Mouse (Mus musculus): ENCODE data around the gene Dnaaf5. TPM values are rescaled to one million over a fixed set of nuclear protein-coding genes. Genes with fewer than 3 reads are reported as not detected.

Gene Dnaaf5
- polyA plus RNA-seq, 1 experiment from 2014 or later = 6.4 TPM

DNA sequence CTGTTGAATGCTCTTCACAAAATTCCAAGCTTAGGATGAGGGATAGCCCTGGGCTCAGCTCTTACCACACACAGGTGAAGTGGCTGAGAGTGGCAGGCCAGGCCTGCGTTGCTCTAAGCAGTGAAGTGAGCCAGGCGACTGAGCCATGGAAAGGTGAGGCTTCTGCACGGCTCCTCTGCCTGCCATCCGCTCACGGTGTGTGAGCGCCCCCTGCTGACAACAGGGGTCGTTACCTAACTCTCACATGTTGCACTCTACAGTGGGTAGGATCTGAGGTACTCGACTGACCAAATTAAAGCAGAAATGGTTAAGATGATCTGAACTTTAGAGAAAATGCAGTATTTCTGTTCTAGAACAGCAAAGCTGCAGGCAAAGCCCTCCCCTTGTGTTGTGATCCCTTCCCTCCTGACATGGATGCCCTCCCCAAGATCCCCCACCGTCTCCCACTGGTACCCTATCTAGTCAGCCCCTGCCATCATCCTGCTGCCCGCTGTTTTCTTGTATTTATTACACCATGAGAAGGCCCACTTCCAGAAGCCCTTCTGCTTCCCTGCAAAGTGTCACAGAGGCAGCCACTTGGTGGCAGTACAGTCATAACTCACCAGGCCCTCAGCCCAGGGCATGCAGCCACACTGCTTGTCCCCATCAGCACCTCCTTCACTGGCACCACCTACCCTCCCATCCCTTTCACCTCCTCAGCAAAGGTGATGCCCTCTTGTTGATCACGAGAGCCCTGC is 29.0 kb downstream of the Dnaaf5 start:
- H3K9me3 ChIP-seq (ENCODE audit: control insufficient read depth, low read length) = no peaks in the 10 kb centered on the region
- no peaks in the 10 kb centered on the region for H3K27me3 ChIP-seq (ENCODE audit: control insufficient read depth, insufficient read depth, low read length)
- WGBS = 25% methylated on average over 11 of the region's 11 CpGs
- H3K4me1 ChIP-seq (ENCODE audit: control insufficient read depth in 2 of 2, insufficient read depth in 2 of 2, low read length in 2 of 2) = peaks cover 2 to 4% of the 10 kb centered on the region in 2 experiments
- no peak overlapping the region for H3K4me2 ChIP-seq (ENCODE audit: low read length)
- H3K9ac ChIP-seq (ENCODE audit: low read length) = no peak overlapping the region
- H3K4me3 ChIP-seq (ENCODE audit: control insufficient read depth in 1 of 2, insufficient read depth in 1 of 2, low read depth in 1 of 2, low read length in 2 of 2) = no peak overlapping the region
- H3K36me3 ChIP-seq (ENCODE audit: control insufficient read depth, insufficient read depth, low read length) = peaks cover 82% of the 10 kb centered on the region
- no peak overlapping the region for H3K27ac ChIP-seq (replicated peaks in 1 of 2; ENCODE audit: control insufficient read depth in 1 of 2, insufficient read depth in 1 of 2, low read depth in 2 of 2, low read length in 2 of 2)
- ATAC-seq (ENCODE audit: insufficient number of reproducible peaks, insufficient read depth, low FRiP score, low read depth) = peak; percentile 48; the same call in 1 of the 2 replicates

DNA sequence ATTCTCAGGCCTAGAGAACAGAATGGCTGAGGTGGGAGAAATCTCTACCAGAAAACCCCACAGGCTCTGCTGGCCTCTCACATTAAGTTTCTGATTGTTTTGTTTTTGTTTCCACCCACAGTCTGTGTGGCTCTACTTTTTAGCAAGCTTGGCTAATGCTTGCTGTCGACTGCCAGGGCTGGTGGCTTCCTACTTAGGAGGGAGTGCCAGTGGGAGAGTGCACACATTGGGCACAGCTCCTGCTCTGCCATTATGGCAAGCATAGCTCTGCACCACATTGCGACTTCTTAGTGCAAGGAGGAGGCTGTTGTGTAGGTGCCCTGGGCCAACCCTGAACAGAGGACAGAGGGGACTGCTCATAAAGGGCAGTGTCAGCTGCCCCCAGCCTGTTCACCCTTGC is 33.1 kb downstream of the Dnaaf5 start:
- no peak overlapping the region for H3K4me3 ChIP-seq (ENCODE audit: control insufficient read depth in 1 of 2, insufficient read depth in 1 of 2, low read depth in 1 of 2, low read length in 2 of 2)
- no peaks in the 10 kb centered on the region for H3K9me3 ChIP-seq (ENCODE audit: control insufficient read depth, low read length)
- no peaks in the 10 kb centered on the region for H3K4me1 ChIP-seq (ENCODE audit: control insufficient read depth in 2 of 2, insufficient read depth in 2 of 2, low read length in 2 of 2)
- no peak overlapping the region for H3K4me2 ChIP-seq (ENCODE audit: low read length)
- no peak overlapping the region for H3K9ac ChIP-seq (ENCODE audit: low read length)
- peaks cover 89% of the 10 kb centered on the region for H3K36me3 ChIP-seq (ENCODE audit: control insufficient read depth, insufficient read depth, low read length)
- no peak overlapping the region for H3K27ac ChIP-seq (replicated peaks in 1 of 2; ENCODE audit: control insufficient read depth in 1 of 2, insufficient read depth in 1 of 2, low read depth in 2 of 2, low read length in 2 of 2)
- H3K27me3 ChIP-seq (ENCODE audit: control insufficient read depth, insufficient read depth, low read length) = no peaks in the 10 kb centered on the region
- WGBS = 77% methylated on average over 2 of the region's 2 CpGs
- no peak for ATAC-seq (ENCODE audit: insufficient number of reproducible peaks, insufficient read depth, low FRiP score, low read depth)

DNA sequence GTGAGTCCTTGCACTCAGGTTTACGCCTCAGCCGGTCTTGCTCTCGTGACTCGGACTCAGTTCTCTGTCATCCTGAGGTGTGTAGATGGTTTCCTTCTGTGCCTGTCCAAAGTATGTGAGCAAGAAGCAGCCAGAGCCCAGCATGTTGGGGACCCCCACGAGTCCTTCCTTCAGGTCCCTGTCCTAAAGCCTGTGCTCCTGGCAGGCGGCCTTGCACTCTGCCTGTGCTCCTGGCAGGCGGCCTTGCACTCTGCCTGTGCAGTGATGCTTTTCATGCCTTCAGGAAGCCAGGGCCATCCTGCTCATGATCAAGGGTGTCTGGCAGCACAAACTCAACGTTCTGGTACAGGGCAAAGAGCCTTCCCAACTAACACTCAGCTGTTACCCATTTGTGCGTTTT is 33.6 kb downstream of the Dnaaf5 start:
- 92% methylated on average over 9 of the region's 9 CpGs for WGBS
- H3K4me3 ChIP-seq (ENCODE audit: control insufficient read depth in 1 of 2, insufficient read depth in 1 of 2, low read depth in 1 of 2, low read length in 2 of 2) = no peak overlapping the region
- H3K4me1 ChIP-seq (ENCODE audit: control insufficient read depth in 2 of 2, insufficient read depth in 2 of 2, low read length in 2 of 2) = no peaks in the 10 kb centered on the region
- H3K27ac ChIP-seq (replicated peaks in 1 of 2; ENCODE audit: control insufficient read depth in 1 of 2, insufficient read depth in 1 of 2, low read depth in 2 of 2, low read length in 2 of 2) = no peak overlapping the region
- no peaks in the 10 kb centered on the region for H3K27me3 ChIP-seq (ENCODE audit: control insufficient read depth, insufficient read depth, low read length)
- no peak overlapping the region for H3K4me2 ChIP-seq (ENCODE audit: low read length)
- no peak for ATAC-seq (ENCODE audit: insufficient number of reproducible peaks, insufficient read depth, low FRiP score, low read depth)
- H3K9ac ChIP-seq (ENCODE audit: low read length) = no peak overlapping the region
- peaks cover 85% of the 10 kb centered on the region for H3K36me3 ChIP-seq (ENCODE audit: control insufficient read depth, insufficient read depth, low read length)
- H3K9me3 ChIP-seq (ENCODE audit: control insufficient read depth, low read length) = no peaks in the 10 kb centered on the region

GRCm38 (mm10) chr5:139184897-139185296 is 34.9 kb downstream of the Dnaaf5 start:
- peaks cover 78% of the 10 kb centered on the region for H3K36me3 ChIP-seq (ENCODE audit: control insufficient read depth, insufficient read depth, low read length)
- H3K27me3 ChIP-seq (ENCODE audit: control insufficient read depth, insufficient read depth, low read length) = no peaks in the 10 kb centered on the region
- no peak overlapping the region for H3K4me3 ChIP-seq (ENCODE audit: control insufficient read depth in 1 of 2, insufficient read depth in 1 of 2, low read depth in 1 of 2, low read length in 2 of 2)
- H3K4me1 ChIP-seq (ENCODE audit: control insufficient read depth in 2 of 2, insufficient read depth in 2 of 2, low read length in 2 of 2) = no peaks in the 10 kb centered on the region
- no peak overlapping the region for H3K4me2 ChIP-seq (ENCODE audit: low read length)
- H3K9ac ChIP-seq (ENCODE audit: low read length) = no peak overlapping the region
- no peak overlapping the region for H3K27ac ChIP-seq (replicated peaks in 1 of 2; ENCODE audit: control insufficient read depth in 1 of 2, insufficient read depth in 1 of 2, low read depth in 2 of 2, low read length in 2 of 2)
- H3K9me3 ChIP-seq (ENCODE audit: control insufficient read depth, low read length) = no peaks in the 10 kb centered on the region
- 88% methylated on average over 4 of the region's 4 CpGs for WGBS
- no peak for ATAC-seq (ENCODE audit: insufficient number of reproducible peaks, insufficient read depth, low FRiP score, low read depth)

- no peaks in the 10 kb centered on the region for H3K27me3 ChIP-seq (ENCODE audit: control insufficient read depth, insufficient read depth, low read length)
- no peak overlapping the region for H3K27ac ChIP-seq (replicated peaks in 1 of 2; ENCODE audit: control insufficient read depth in 1 of 2, insufficient read depth in 1 of 2, low read depth in 2 of 2, low read length in 2 of 2)
- WGBS = 94% methylated on average over 5 of the region's 5 CpGs
- no peak overlapping the region for H3K4me3 ChIP-seq (ENCODE audit: control insufficient read depth in 1 of 2, insufficient read depth in 1 of 2, low read depth in 1 of 2, low read length in 2 of 2)
- H3K9me3 ChIP-seq (ENCODE audit: control insufficient read depth, low read length) = no peaks in the 10 kb centered on the region
- H3K4me2 ChIP-seq (ENCODE audit: low read length) = no peak overlapping the region
- ATAC-seq (ENCODE audit: insufficient number of reproducible peaks, insufficient read depth, low FRiP score, low read depth) = no peak
- peaks cover 32% of the 10 kb centered on the region for H3K36me3 ChIP-seq (ENCODE audit: control insufficient read depth, insufficient read depth, low read length)
- no peak overlapping the region for H3K9ac ChIP-seq (ENCODE audit: low read length)
- H3K4me1 ChIP-seq (ENCODE audit: control insufficient read depth in 2 of 2, insufficient read depth in 2 of 2, low read length in 2 of 2) = no peaks in the 10 kb centered on the region
These were observed 39.7 kb downstream of the Dnaaf5 start for GRCm38 (mm10) chr5:139189726-139190125.

DNA sequence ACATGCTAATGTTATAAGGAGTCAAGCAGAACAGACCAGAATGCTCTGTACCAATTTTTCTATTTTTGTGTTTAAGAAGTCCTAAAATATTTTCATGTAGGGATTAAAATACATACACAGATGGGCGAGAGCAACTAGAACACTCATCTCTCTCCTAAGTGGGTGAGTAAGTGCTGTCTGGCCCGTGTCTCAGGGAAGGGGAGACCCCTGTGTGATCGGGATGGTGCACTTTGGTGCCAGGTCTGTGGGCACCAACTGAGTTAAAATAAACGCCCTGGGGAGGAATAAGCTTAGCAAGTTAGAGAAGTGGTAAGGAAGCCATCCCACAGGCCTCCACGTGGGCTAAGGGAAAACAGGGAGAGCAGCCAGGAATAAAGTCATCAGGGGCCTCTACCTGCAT is 40.9 kb downstream of the Dnaaf5 start:
- 69% methylated on average over 5 of the region's 5 CpGs for WGBS
- no peaks in the 10 kb centered on the region for H3K27me3 ChIP-seq (ENCODE audit: control insufficient read depth, insufficient read depth, low read length)
- H3K9me3 ChIP-seq (ENCODE audit: control insufficient read depth, low read length) = no peaks in the 10 kb centered on the region
- H3K4me3 ChIP-seq (ENCODE audit: control insufficient read depth in 1 of 2, insufficient read depth in 1 of 2, low read depth in 1 of 2, low read length in 2 of 2) = no peak overlapping the region
- no peak overlapping the region for H3K4me2 ChIP-seq (ENCODE audit: low read length)
- H3K36me3 ChIP-seq (ENCODE audit: control insufficient read depth, insufficient read depth, low read length) = peaks cover 20% of the 10 kb centered on the region
- no peak overlapping the region for H3K27ac ChIP-seq (replicated peaks in 1 of 2; ENCODE audit: control insufficient read depth in 1 of 2, insufficient read depth in 1 of 2, low read depth in 2 of 2, low read length in 2 of 2)
- no peak overlapping the region for H3K9ac ChIP-seq (ENCODE audit: low read length)
- no peaks in the 10 kb centered on the region for H3K4me1 ChIP-seq (ENCODE audit: control insufficient read depth in 2 of 2, insufficient read depth in 2 of 2, low read length in 2 of 2)
- no peak for ATAC-seq (ENCODE audit: insufficient number of reproducible peaks, insufficient read depth, low FRiP score, low read depth)

GRCm38 (mm10) chr5:139198779-139199178 is 48.8 kb downstream of the Dnaaf5 start:
- ATAC-seq (ENCODE audit: insufficient number of reproducible peaks, insufficient read depth, low FRiP score, low read depth) = no peak
- no peak overlapping the region for H3K27ac ChIP-seq (replicated peaks in 1 of 2; ENCODE audit: control insufficient read depth in 1 of 2, insufficient read depth in 1 of 2, low read depth in 2 of 2, low read length in 2 of 2)
- 90% methylated on average over 3 of the region's 3 CpGs for WGBS
- H3K4me3 ChIP-seq (ENCODE audit: control insufficient read depth in 1 of 2, insufficient read depth in 1 of 2, low read depth in 1 of 2, low read length in 2 of 2) = no peak overlapping the region
- peaks cover 6% of the 10 kb centered on the region; the same call in 1 of the 2 replicates for H3K36me3 ChIP-seq (ENCODE audit: control insufficient read depth, insufficient read depth, low read length)
- no peaks in the 10 kb centered on the region for H3K9me3 ChIP-seq (ENCODE audit: control insufficient read depth, low read length)
- no peak overlapping the region for H3K9ac ChIP-seq (ENCODE audit: low read length)
- no peak overlapping the region for H3K4me2 ChIP-seq (ENCODE audit: low read length)
- H3K4me1 ChIP-seq (ENCODE audit: control insufficient read depth in 2 of 2, insufficient read depth in 2 of 2, low read length in 2 of 2) = peaks cover 11 to 20% of the 10 kb centered on the region in 2 experiments
- H3K27me3 ChIP-seq (ENCODE audit: control insufficient read depth, insufficient read depth, low read length) = no peaks in the 10 kb centered on the region

DNA sequence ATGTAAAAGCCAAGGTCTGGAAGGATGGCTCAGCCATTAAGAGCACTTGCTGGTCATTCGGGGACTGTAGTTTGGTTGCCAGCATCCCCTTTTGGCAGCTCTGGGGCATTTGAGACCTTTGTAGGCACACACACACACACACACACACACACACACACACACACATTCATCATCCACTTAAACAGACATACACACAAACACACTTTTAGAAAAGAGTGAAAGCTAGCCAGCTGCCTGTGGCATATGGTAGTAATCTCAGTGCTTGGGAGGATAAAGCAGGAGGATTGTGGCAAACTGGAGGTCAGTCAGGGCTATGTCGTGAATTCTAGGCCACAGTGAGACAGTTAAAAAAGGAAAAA is 49.6 kb downstream of the Dnaaf5 start:
- Histone ChIP-seq H3K4me3 (ENCODE audit: control insufficient read depth in 1 of 2, insufficient read depth in 1 of 2, low read depth in 1 of 2, low read length in 2 of 2) (peak overlapping the region; percentile 69 to 96), H3K4me1 (ENCODE audit: control insufficient read depth in 2 of 2, insufficient read depth in 2 of 2, low read length in 2 of 2) (peaks cover 11 to 20% of the 10 kb centered on the region in 2 experiments), H3K36me3 (ENCODE audit: control insufficient read depth, insufficient read depth, low read length) (peaks cover 6% of the 10 kb centered on the region; the same call in 1 of the 2 replicates), H3K9me3 (ENCODE audit: control insufficient read depth, low read length) (no peaks in the 10 kb centered on the region), H3K4me2 (ENCODE audit: low read length) (peak overlapping the region; percentile 99), H3K9ac (ENCODE audit: low read length) (peak overlapping the region; percentile 76), H3K27ac (replicated peaks in 1 of 2; ENCODE audit: control insufficient read depth in 1 of 2, insufficient read depth in 1 of 2, low read depth in 2 of 2, low read length in 2 of 2) (peak overlapping the region; percentile 85 to 88), H3K27me3 (ENCODE audit: control insufficient read depth, insufficient read depth, low read length) (no peaks in the 10 kb centered on the region)
- no peak for ATAC-seq (ENCODE audit: insufficient number of reproducible peaks, insufficient read depth, low FRiP score, low read depth)
- 36% methylated on average over 2 of the region's 2 CpGs for WGBS
